Mouse (Mus musculus): ENCODE measurements around the gene Krtap1-3. TPM values are rescaled to one million over a fixed set of nuclear protein-coding genes. Genes with fewer than 3 reads are reported as not detected.

The Krtap1-3 gene
- total RNA-seq, 2 experiments from 2014 or later = not detected

- intact Hi-C loops (cut with DNase I) = no loop called here
- DNase-seq = no peak
Observed at GRCm38 (mm10) chr11:99562580-99562979, 28.6 kb downstream of the Krtap1-3 start.

- no peak for DNase-seq
- intact Hi-C loops (cut with DNase I) = no loop called here
Observed at GRCm38 (mm10) chr11:99559366-99559765, 31.8 kb downstream of the Krtap1-3 start, which contains the start of gene Gm11939. Gene Gm11939, minus strand, starts transcription at chr11:99559466.

DNA sequence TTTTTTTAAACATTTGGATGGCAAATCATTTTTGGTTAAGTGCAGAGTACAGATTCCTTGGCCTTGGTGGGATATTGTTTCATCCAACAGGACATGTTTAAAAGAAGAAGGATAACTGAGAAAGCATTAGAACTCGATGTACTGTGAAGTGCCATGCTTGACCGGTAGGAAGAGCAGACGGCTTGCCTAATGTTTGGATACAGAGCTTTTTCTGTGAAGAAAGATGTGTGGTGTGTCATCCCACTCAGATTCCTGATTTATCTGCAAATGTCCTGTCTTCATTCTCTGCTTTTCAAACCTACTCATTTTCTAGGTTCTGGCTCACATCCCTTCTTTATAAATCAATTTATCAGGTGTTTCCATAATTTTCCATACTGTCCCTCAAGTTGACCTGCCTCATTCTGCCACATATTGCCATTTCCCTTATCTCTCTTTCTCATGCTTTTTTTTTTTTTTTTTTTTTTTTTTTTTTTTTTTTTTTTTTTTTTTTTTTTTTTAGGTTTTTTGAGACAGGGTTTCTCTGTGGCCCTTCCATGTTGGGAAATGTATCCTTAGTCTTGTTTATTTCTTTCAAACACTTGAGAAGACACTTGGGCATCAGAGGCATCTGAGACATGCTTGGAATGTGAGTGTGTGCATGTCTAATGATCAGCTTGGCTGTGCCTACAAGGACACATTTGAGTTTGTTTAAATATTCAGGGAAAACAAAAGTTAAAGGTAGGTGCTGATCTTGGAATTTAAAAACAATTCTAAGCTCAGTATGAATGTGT lies 33.0 kb downstream of the Krtap1-3 start:
- intact Hi-C loops (cut with DNase I) = no loop called here
- DNase-seq = no peak

DNA sequence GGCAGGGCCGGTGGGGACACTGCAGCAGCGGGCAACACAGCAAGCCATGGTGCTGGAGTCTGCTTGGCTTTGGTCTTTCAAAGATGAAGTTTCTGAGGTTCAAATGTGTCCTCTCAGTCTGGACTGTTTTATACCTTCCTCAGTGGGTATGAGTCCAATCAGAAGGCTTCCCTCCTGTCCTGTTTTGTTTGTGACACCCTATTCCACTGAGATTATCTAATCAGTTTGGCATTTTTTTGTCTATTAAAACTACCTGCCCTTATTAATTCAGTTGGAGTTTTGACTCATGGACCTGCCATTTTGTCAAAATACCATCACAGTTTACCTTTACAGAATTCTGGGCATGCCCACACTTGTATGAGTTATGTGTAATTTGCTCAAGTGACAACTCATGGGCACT lies 34.4 kb downstream of the Krtap1-3 start, which contains the start of gene Krtap3-2:
Gene Krtap3-2 (minus strand): TSS at position 101 of the 400 bp plus-strand sequence.
- intact Hi-C loops (cut with DNase I) = no loop called here

GRCm38 (mm10) chr11:99556195-99556594 lies 34.9 kb downstream of the Krtap1-3 start:
- DNase-seq = no peak
- intact Hi-C loops (cut with DNase I) = no loop called here

More for the DNA sequence above, 34.4 kb downstream of the Krtap1-3 start, which contains the start of gene Krtap3-2:
- DNase-seq = no peak

DNA sequence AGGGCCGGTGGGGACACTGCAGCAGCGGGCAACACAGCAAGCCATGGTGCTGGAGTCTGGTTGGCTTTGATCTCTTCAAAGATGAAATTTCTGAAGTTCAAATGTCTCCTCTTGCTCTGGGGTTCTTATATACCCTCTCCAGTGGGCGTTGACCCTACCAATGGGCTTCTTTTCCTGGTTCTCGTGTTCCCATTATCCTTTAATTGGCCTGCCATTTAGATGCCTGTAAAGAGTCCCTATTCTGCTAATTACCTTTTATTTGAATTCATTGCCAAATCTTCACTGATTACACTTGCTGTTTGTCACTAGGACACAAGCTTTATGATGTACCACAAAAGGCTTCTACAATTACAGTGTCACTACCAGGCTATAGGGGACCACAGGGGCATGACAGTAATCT lies 40.4 kb downstream of the Krtap1-3 start, which contains the start of gene Krtap3-3:
Gene Krtap3-3 (minus strand): TSS at position 101 of the 400 bp plus-strand sequence.
- no peak for DNase-seq
- intact Hi-C loops (cut with DNase I) = no loop called here

DNA sequence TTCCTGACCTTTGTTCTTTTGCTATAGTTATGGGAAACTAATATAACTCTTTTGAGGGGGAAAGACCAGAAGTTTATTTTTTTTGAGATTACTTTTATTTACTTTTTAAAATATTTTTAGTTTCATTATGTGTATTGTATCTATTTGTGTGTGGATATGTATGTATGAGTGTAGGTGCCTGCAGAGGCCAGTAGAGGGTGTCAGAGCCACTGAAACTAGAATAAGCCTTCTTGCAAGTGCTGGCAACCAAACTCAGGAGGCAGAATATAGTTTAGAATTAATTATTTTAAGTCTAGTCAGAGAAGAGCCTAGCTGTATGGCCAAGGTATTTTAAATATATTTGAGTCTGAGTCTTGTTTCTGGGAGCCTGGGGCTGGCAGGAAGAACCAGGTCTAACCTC lies 43.2 kb downstream of the Krtap1-3 start:
- intact Hi-C loops (cut with DNase I) = no loop called here
- no peak for DNase-seq

Other genes with a start within 250 kb of the Krtap1-3 start
- not detected for gene Krt27, start 240.2 kb downstream of the Krtap1-3 start, total RNA-seq (2021)
- gene Krt28, start 216.4 kb downstream of the Krtap1-3 start, total RNA-seq (2021) = not detected
- 1 to 10 TPM; 3.3 to 3.5 TPM for gene Krt10, start 202.0 kb downstream of the Krtap1-3 start, total RNA-seq (2021)
- not detected for gene Krt12, start 169.1 kb downstream of the Krtap1-3 start, total RNA-seq (2021)
- gene Krt20, start 153.2 kb downstream of the Krtap1-3 start, total RNA-seq (2021) = under 1 TPM in 1 of 2 experiments, not detected in 1; 0.17 TPM
- not detected for gene Krt23, start 98.2 kb downstream of the Krtap1-3 start, total RNA-seq (2021)
- not detected for gene Krt39, start 70.0 kb downstream of the Krtap1-3 start, total RNA-seq (2021)
- gene Krt40, start 48.2 kb downstream of the Krtap1-3 start, total RNA-seq (2021) = not detected
- gene Krtap3-3, start 40.5 kb downstream of the Krtap1-3 start, total RNA-seq (2021) = not detected
- not detected for gene Krtap3-2, start 34.5 kb downstream of the Krtap1-3 start, total RNA-seq (2021)
- not detected for gene Gm11939, start 31.9 kb downstream of the Krtap1-3 start, total RNA-seq (2021)
- gene Krtap3-1, start 24.7 kb downstream of the Krtap1-3 start, total RNA-seq (2021) = not detected
- not detected for gene Krtap1-5, start 10.3 kb downstream of the Krtap1-3 start, total RNA-seq (2021)
- not detected for gene Krtap1-4, start 7.7 kb downstream of the Krtap1-3 start, total RNA-seq (2021)
- not detected for gene Krtap9-3, start 6.8 kb upstream of the Krtap1-3 start, total RNA-seq (2021)
- gene Gm11938, start 12.0 kb upstream of the Krtap1-3 start, total RNA-seq (2021) = not detected
- not detected for gene Gm11937, start 18.9 kb upstream of the Krtap1-3 start, total RNA-seq (2021)
- not detected for gene Krtap2-4, start 23.5 kb upstream of the Krtap1-3 start, total RNA-seq (2021)
- not detected for gene Gm11562, start 29.1 kb upstream of the Krtap1-3 start, total RNA-seq (2021)
- not detected for gene Krtap4-1, start 36.9 kb upstream of the Krtap1-3 start, total RNA-seq (2021)
- gene Krtap4-2, start 43.7 kb upstream of the Krtap1-3 start, total RNA-seq (2021) = not detected
- not detected for gene Krtap4-7, start 52.8 kb upstream of the Krtap1-3 start, total RNA-seq (2021)
- not detected for gene Gm11555, start 58.9 kb upstream of the Krtap1-3 start, total RNA-seq (2021)
- gene Gm11563, start 67.6 kb upstream of the Krtap1-3 start, total RNA-seq (2021) = not detected
- not detected for gene Krtap4-6, start 74.6 kb upstream of the Krtap1-3 start, total RNA-seq (2021)
- gene Gm14190, start 99.4 kb upstream of the Krtap1-3 start, total RNA-seq (2021) = not detected
- not detected for gene Gm14180, start 143.0 kb upstream of the Krtap1-3 start, total RNA-seq (2021)
- not detected for gene Gm11595, start 181.6 kb upstream of the Krtap1-3 start, total RNA-seq (2021)
- gene Krtap4-8, start 189.4 kb upstream of the Krtap1-3 start, total RNA-seq (2021) = not detected
- not detected for gene Krtap4-9, start 193.9 kb upstream of the Krtap1-3 start, total RNA-seq (2021)
- gene Gm11596, start 202.1 kb upstream of the Krtap1-3 start, total RNA-seq (2021) = not detected
- not detected for gene Gm11569, start 207.6 kb upstream of the Krtap1-3 start, total RNA-seq (2021)
- gene Gm11554, start 213.1 kb upstream of the Krtap1-3 start, total RNA-seq (2021) = not detected
- gene Krtap4-13, start 218.6 kb upstream of the Krtap1-3 start, total RNA-seq (2021) = not detected
- not detected for gene Gm11564, start 224.3 kb upstream of the Krtap1-3 start, total RNA-seq (2021)
- not detected for gene 2300003K06Rik, start 246.7 kb upstream of the Krtap1-3 start, total RNA-seq (2021)